Mouse (Mus musculus) right cerebral cortex, adult 2 months (tissue): Measurements from ENCODE around the gene Slco1b2.
"Not testable (repeated sequence)": the region's sequence is repeated elsewhere in the genome, so short reads cannot be mapped to it uniquely, and the experiment has no call there.

Experiments
- DNase-seq, 2 experiments: peaks; one replicate each; pipeline ENCODE4 v3.0.0; 2021 to 2022; ENCODE audit warnings: low spot score in 2 of 2

Slco1b2 gene

DNA sequence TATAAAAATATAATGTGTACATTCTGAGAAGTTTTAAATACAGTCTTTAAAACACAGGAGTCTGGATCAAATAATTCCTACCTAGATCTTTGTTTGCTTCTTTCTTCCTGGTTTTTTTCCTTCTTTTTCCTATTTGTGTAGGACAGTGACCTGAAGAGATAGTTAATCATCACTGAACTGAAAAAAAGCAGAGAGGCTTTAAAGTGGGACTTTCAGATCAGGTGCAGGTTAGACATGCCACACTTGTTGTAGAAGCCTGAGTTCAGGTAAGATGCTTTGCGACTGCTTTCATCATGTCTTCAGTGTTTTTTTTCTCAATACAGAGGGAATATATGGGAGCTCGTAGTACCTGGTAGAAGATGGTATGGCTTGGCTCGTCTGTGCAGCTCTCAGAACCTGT lies at the start of gene Slco1b2:
Gene Slco1b2 (plus strand): TSS at position 228 of the 400 bp plus-strand sequence.
- no peak for DNase-seq

DNA sequence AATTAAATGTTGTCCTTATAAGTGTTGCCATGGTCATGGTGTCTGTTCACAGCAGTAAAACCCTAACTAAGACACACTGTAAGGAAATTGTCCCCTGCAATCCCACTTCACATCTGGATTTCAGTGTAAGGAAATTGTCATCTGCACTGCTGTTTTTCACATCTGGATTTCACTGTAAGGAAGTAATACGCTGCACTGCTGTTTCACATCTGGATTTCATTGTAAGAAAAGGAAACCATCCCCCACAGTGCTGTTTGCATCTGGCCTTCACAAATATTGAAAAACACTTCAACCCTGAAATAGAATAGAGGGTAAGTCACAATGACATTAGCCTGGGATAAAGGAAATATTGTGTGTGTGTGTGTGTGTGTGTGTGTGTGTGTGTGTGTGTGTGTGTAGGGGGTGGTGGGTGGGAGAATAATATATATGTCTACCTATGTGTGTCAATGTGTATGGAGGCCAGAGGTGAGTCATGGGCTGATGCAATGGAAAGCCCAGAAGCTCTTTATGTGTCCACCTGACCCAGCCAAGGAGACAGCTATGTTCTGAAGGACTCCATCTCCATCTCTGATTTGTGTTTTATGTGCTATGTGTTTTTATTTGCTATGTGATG lies 44.4 kb upstream of the Slco1b2 start:
- DNase-seq, result no peak

DNA sequence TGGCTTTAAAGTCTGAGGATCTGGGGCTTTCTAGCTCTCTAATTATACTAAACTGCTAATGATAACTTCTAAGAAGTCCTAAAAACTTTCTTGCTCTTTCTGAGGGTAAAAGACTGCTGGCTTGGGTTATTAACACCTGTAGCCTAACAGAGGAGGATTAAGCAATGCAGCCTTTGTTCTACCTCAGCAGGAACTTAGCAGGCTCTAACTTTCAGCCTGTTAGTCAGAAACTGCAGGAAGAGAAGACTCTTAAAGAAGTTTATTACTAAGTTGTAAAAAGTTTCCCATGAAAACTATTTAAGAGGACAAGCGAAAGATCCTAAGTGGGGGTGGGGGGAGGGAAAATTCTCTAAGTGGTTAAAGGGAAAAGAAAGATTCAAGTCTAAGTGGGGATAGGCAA lies 39.3 kb upstream of the Slco1b2 start:
- no peak for DNase-seq

DNA sequence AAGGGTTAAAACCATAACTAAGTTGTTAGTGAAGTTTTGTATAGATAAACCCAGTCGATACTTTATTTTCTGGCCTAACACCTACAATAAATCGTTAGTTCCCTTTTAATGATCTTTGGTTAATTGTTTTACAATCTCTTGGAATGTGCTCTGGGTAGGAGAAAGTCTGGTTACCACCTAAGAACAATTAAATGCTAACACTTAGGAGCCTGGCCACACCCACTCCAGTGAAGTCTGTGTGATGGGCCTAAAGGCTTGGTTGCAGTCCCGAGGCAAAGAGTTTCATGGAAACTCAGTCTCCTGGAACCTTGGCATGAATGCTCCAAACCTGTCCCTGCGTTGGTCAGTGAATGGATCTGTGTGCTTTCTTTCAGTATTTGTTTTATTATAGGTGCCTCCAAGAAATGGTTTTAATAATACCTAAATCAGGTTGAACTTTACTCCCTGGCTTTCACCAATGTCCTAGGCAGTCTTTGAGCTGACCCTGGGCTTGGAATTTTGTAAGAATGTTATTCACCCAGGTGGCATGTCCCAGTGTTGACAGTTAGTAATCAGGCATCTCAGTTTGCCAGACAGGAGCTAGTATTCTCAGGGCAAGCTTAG lies 38.6 kb upstream of the Slco1b2 start:
- not testable (repeated sequence) for DNase-seq

DNA sequence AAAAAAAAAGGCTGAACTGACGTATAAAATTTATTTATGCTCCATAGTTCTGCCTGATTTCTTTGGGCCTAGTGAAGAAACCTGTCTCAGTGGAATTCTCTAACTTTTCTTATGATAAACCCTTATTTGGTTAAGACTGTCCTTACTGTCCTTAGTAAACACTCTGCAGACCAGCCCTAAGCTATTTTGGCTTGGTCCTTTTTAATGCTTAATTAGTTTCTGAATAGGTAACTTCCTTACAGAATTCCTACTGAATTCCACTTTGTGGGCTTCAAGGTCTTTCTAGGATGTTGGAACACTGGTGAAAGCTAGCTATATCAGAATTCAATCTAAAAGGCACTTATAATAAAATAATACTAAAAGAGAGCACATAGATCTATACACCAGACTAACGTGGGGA lies 33.2 kb upstream of the Slco1b2 start:
- no peak for DNase-seq

DNA sequence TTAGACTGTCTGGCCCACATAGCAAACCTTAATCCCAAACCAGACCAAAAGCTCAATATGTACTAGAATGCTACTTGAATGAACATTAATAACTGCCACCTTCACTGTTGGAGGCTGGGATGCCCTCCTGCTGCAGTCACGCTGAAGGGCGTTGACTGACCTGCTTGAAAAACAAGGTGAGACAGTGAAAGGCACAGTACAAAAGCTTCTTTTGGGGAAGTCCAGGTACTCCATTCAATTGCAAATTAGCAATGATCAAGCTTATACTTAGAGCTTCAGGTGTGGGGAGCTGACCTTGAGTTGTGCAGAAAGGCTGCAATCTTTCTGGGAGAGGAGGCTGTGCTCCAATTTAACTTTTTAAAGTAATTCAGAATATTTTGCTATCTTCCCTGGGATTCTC lies 32.3 kb upstream of the Slco1b2 start:
- DNase-seq, result no peak

DNA sequence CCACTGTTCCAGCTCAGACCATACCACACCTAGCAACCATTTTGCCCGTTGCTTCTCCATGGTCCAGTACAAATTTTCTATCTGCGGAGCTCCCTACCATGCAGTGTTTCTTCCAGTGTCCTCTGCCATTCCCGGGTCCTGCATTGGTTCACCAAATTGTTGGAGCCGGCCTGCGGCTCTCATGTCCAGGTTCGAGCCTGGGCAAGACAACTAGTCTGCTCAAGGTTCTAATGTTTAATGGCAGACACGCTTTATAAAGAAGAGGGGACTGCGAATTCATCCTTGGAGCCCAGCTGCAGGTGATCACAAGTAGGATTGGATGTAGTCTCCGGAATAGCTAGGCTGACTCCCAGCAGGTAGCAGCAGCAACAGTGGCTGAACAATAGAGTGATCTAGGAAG lies 28.4 kb upstream of the Slco1b2 start:
- DNase-seq, result no peak

DNA sequence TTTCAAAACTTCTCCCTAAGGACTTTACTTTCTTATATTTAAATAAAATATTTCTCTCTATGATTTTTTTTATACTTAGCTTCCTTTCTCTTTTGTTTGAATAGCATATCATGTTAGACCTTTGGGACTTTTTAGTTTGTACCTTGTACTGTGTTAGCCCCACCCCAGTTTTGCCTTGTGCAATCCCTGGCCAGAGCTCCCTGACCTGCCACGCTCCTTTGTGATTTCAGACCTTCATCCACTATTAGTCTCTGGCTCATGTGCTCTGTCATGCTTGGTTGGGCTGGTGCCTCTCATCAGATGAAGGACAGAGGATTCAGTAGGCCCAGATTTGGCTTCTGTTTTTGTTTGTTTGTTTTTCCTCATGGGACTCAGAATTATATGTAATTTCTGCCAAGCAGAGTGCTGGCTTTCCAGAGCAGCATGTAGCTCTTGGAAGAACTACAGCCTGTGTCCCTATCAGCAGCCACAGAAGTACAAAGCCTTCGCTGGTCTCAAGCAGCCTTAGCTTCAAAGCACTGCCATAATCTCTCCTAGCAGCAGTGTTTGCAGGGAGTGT lies 18.5 kb upstream of the Slco1b2 start:
- DNase-seq, result no peak

DNA sequence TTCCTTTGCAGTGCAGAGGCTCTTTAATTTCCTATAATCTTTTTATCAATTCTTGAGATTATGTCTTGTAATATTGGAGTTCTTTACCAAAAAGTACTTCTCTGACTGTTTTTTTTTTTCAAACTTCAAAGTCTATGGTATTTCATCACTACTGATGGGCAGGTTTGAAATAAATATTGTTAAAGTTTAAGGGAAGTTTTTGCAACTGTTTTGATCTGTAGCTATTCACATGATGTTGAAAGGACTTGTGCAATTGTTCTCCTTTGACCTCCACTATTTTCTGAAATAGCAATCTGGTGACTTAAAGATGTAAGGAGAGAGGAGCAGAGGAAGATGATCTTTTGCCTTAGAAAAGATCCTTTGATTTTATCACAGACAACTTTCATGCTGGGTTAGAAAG lies 15.3 kb upstream of the Slco1b2 start:
- DNase-seq, result no peak

DNA sequence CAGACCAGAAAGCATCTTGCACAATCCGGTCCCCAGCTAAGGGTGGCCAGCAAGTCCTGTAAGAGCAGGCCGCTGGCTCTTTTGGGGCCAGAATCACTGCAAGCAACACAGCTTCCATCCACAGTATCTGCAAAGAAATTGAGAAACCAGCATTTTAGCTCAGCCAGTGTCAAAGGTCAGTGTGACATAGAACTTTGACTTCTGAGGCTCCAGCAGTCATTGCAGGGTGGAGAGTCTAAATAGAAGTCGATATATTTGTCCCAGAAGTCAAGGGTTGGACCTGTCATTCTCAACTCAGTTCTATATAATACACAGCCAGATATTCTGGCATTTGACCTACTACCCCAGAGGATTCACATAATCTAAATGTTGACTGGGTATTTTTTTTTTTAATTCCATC lies 14.0 kb upstream of the Slco1b2 start:
- DNase-seq, result no peak

DNA sequence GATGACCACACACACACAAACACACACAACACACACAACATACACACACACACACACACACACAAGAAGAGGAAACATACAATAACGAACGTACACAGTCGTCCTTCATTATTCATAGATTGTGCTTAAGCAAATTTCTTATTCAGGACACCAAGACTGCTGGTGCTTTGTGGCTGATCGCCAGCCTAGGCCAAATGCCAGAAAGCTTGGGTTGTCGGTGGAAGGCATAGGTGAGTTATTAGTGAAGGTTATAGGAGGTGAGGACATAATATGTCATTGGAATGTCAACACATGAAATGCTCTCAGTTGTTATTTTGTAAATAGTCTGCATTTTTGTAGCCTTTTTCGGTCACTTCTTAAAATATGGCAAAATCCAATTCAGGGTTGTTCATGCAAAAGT lies 3.6 kb downstream of the Slco1b2 start:
- no peak for DNase-seq

DNA sequence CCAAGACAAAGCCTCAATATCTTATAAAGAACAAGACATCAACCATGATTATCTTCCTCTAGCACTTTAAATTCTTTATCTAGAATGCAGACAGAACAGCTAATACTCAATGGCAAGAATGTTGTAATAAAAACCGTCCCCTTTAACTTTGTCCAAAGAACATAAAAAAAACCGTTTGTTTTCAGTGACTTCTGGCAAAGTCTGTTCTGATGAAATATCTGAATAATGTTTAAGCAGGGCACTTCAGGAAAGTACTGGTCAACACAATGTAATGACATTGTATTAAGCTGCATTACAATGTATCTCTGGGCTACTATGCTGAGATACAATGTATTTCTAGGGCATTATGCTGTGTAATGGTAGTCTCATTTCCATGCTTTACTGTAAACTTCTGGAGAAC lies 5.9 kb downstream of the Slco1b2 start:
- DNase-seq, result no peak

DNA sequence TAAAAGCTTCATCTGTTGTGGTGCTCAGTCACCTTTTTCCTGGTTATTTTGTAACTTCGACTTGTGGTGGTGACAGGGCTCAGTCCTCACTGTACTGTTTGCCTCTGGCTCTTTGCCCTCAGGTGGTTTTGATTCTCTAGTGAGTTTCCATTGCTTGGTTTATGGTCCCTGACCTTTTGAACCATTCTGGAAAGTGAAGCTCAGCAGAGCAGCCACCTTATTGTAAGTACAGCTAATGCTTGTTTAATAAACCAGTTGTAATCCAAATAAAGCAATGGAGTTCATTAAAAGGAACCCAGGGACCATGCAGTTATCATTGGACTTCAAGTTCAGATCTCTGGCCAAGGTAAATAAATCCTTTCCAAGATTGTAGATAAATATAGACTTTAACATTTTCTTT lies 11.3 kb downstream of the Slco1b2 start:
- no peak for DNase-seq

DNA sequence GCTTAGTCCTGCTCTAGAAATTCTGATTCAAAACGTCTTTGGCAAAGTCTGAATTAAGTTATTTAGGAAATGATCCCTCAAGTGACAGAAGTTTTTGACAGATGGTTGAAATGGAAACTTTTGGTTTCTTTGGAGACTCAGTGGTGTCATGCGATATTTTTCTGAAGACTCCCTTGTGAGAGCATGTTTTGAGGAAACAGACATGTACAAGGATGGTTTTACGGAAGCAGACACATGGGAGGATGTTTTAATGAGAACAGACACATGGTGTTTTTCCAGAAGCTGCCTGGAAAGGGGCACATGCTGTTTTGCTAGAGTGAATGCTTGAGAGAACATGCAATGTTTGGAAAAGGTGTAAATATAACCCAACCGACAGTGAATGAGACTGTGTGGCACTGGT lies 57.7 kb downstream of the Slco1b2 start:
- no peak for DNase-seq

DNA sequence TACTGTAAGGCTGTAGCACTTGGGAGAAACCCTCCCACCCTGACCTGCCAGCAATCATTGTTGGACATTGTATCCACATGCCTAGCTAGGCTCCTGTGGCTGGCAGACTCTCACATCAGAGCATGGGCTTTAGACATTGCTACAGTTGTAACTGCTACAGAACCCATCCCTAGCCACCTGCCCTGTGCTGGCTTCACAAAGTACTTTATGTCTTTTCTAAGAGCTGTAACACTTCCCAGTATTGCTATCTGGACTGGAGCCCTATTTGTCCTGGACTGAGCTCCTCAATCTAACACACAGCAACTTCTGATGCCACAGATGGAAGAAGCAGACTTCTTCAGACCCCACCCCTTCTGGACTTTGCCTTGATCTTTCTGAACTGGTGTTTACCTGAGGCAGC lies 61.9 kb downstream of the Slco1b2 start:
- no peak for DNase-seq
